Mouse (Mus musculus): ENCODE results near the gene Olfr1459.

Gene Olfr1459

GRCm38 (mm10) chr19:13149449-13149848, at the start of gene Olfr1459:
TSS of gene Olfr1459 (minus strand) at chr19:13149549.
- DNase-seq, result no peak

GRCm38 (mm10) chr19:13185434-13185833, 36.1 kb upstream of the Olfr1459 start, which contains the start of gene Olfr1462:
TSS of gene Olfr1462 (plus strand) at chr19:13185734.
- DNase-seq, result no peak

GRCm38 (mm10) chr19:13162700-13163099, 13.4 kb upstream of the Olfr1459 start, which contains the start of gene Olfr1461:
TSS of gene Olfr1461 (plus strand) at chr19:13163000.
- DNase-seq, result no peak

GRCm38 (mm10) chr19:13106675-13107074, 42.7 kb downstream of the Olfr1459 start, which contains the start of gene Olfr1458:
TSS of gene Olfr1458 (minus strand) at chr19:13106775.
- DNase-seq, result no peak

GRCm38 (mm10) chr19:13097791-13098190, 51.6 kb downstream of the Olfr1459 start, which contains the start of gene Olfr1457:
TSS of gene Olfr1457 (minus strand) at chr19:13097891.
- no peak for DNase-seq

GRCm38 (mm10) chr19:13093908-13094307, 55.4 kb downstream of the Olfr1459 start:
- no peak for DNase-seq
